Mouse (Mus musculus): Measurements from ENCODE around the gene Usf2. TPM values are rescaled to one million over a fixed set of nuclear protein-coding genes. Genes with fewer than 3 reads are reported as not detected.
"Not testable (repeated sequence)": the region's sequence is repeated elsewhere in the genome, so short reads cannot be mapped to it uniquely, and the experiment has no call there.

Usf2 gene
- total RNA-seq, 2 experiments from 2014 or later, result 99.4 to 112 TPM

GRCm38 (mm10) chr7:30958109-30958865 is 1.7 kb upstream of the Usf2 start:
- peak in 1 of 2 experiments; percentile 29 for DNase-seq

- peak; percentile 95 to 97 for DNase-seq
Measured at GRCm38 (mm10) chr7:30957367-30957783, 772 bp upstream of the Usf2 start.

- DNase-seq, result no peak
Measured at GRCm38 (mm10) chr7:30956357-30956751, 249 bp downstream of the Usf2 start.

GRCm38 (mm10) chr7:30955584-30956356 is 833 bp downstream of the Usf2 start:
- peak; percentile 93 to 96 for DNase-seq

GRCm38 (mm10) chr7:30954971-30955520 is 1.6 kb downstream of the Usf2 start:
- DNase-seq, result no peak

GRCm38 (mm10) chr7:30954036-30954435 is 2.6 kb downstream of the Usf2 start:
- no peak for DNase-seq

- peak in 1 of 2 experiments; percentile 64 for DNase-seq
Measured at GRCm38 (mm10) chr7:30953459-30953858, 3.1 kb downstream of the Usf2 start.

GRCm38 (mm10) chr7:30952441-30953265 is 4.0 kb downstream of the Usf2 start:
- no peak for DNase-seq

- DNase-seq, result not testable (repeated sequence)
Measured at GRCm38 (mm10) chr7:30949902-30950301, 6.7 kb downstream of the Usf2 start.

- DNase-seq, result no peak
Measured at GRCm38 (mm10) chr7:30945876-30946275, 10.7 kb downstream of the Usf2 start.

GRCm38 (mm10) chr7:30945466-30945865 is 11.1 kb downstream of the Usf2 start:
- DNase-seq, result not testable (repeated sequence)

- not testable (repeated sequence) for DNase-seq
Measured at GRCm38 (mm10) chr7:30944706-30945105, 11.9 kb downstream of the Usf2 start.

GRCm38 (mm10) chr7:30943909-30944635 is 12.5 kb downstream of the Usf2 start, which contains the start of gene Hamp:
Gene Hamp, minus strand, starts transcription at chr7:30944032.
- DNase-seq, result no peak

GRCm38 (mm10) chr7:30942365-30942764 is 14.2 kb downstream of the Usf2 start:
- not testable (repeated sequence) for DNase-seq

- DNase-seq, result not testable (repeated sequence)
Measured at GRCm38 (mm10) chr7:30940070-30940469, 16.5 kb downstream of the Usf2 start.

- not testable (repeated sequence) for DNase-seq
Measured at GRCm38 (mm10) chr7:30935422-30936099, 21.0 kb downstream of the Usf2 start.

GRCm38 (mm10) chr7:30924581-30924980 is 32.0 kb downstream of the Usf2 start, which contains the start of gene Hamp2:
Gene Hamp2, minus strand, starts transcription at chr7:30924681.
- DNase-seq, result not testable (repeated sequence)

- peak; percentile 12 to 14 for DNase-seq
Measured at GRCm38 (mm10) chr7:30924071-30924470, 32.5 kb downstream of the Usf2 start.

- not testable (repeated sequence) for DNase-seq
Measured at GRCm38 (mm10) chr7:30922490-30922889, 34.1 kb downstream of the Usf2 start.

GRCm38 (mm10) chr7:30920217-30920616 is 36.4 kb downstream of the Usf2 start:
- no peak for DNase-seq
